Mouse (Mus musculus): Measurements from ENCODE around the gene Gm10778. TPM values are rescaled to one million over a fixed set of nuclear protein-coding genes. Genes with fewer than 3 reads are reported as not detected.
A peak's percentile ranks its signal among the peaks of the same experiment; 100 is the strongest.
"Not testable (repeated sequence)": the region's sequence is repeated elsewhere in the genome, so short reads cannot be mapped to it uniquely, and the experiment has no call there.

Gene Gm10778
- total RNA-seq (2014; fragmentation: Nextera tagmentation) (11.1 and 11.8 TPM in 2 replicates), total RNA-seq (2017) (6.0 and 7.9 TPM in 2 replicates), polyA plus RNA-seq (2012) (0.10 and 0.34 TPM in 2 replicates)

DNA sequence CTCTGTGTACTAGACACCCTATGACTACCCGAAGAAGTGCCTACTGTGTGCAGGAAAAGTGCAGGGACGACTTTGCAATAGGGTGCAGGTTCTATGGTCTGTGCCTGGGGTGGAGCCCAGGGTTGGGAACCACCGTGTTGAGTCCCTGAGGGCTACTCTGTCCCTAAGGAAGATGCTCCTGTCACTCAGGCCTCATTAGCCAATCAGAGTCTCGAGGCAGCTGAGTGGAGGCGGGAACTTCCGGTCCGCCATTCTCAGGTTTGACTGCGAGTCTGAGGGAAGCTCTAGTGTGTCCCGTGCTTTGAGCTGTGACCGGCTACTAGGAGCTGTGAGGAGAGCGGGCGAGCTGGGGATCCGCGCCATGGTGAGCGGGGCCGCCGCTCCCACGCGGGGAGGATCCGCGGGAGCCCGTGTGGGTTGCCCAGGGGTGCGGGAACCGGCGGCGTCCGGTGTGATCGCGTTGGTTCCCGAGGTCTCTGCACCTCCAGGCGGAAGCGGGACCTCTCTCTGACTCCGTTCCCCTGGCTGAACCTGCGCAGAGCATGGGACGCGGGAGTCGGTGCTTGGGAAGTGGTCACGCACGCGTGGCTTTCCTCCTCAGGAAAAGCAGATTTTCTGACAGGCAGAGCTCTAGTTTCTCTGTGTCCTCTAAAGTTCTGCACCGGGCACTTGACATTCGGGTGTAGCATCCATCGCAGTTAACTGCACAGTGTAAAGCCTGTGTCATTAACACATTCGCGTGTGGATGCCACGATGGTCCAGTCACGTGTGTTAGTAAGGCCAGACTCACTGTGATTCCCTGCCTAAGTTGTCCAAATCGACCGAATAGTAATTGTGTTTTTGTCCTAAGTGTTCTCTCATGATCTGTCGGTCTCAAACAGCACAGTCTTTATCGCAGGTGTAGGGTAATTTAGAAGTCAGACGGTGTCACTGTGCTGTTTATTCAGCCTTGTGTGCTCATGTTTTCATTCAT lies at the start of gene Gm10778:
Gene Gm10778 (plus strand): TSS at position 257 of the 973 bp plus-strand sequence.
- Histone ChIP-seq H3K4me1 (ENCODE audit: insufficient read depth, low read depth, low read length) (peaks cover 36% of the 10 kb centered on the region), H3K36me3 (replicated peaks) (peaks cover 56% of the 10 kb centered on the region), H3K4me3 (ENCODE audit: low read depth, low read length) (peak within 1 kb of the TSS; percentile 73)
- not testable (repeated sequence) for H3K27me3 ChIP-seq (ENCODE audit: insufficient read depth, low read length); H3K9me3 ChIP-seq (replicated peaks)
- DNase-seq (ENCODE audit: low spot score) (peak; percentile 89), ATAC-seq (ENCODE audit: extremely low read depth, insufficient number of reproducible peaks, low FRiP score, poor library complexity, severe bottlenecking) (peak; percentile 99)

DNA sequence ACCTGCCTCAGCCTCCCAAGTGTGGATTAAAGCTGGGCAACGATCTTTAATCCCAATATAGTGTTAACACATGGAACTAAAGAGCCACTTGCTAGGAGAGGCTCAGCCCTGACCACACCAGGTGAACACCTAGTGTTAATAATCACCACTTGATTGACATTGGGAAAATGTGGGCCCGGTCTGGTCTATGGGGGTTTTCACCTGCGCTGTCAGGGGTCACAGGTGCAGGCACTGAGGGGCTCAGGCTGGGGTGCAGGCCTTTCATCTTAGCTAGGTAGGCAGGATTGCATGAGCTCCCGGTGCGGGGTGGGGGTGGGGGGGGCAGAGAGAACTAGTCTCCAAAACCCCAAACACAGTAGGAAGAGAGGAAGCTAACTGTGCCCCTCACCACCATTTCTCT lies 49.2 kb upstream of the Gm10778 start:
- H3K36me3 ChIP-seq (replicated peaks), result no peaks in the 10 kb centered on the region
- ATAC-seq (ENCODE audit: extremely low read depth, insufficient number of reproducible peaks, low FRiP score, poor library complexity, severe bottlenecking) (no peak), DNase-seq (ENCODE audit: low spot score) (no peak)
- H3K4me1 ChIP-seq (ENCODE audit: insufficient read depth, low read depth, low read length), result peaks cover 75% of the 10 kb centered on the region
- peaks cover 31% of the 10 kb centered on the region for H3K27me3 ChIP-seq (ENCODE audit: insufficient read depth, low read length)
- no peak overlapping the region for H3K4me3 ChIP-seq (ENCODE audit: low read depth, low read length)
- no peaks in the 10 kb centered on the region for H3K9me3 ChIP-seq (replicated peaks)
- no peak for TF ChIP-seq POLR2AphosphoS5 (IDR thresholded peaks at IDR 0.05; ENCODE audit: insufficient replicate concordance, low read depth, low read length)
- no peak for TF ChIP-seq GATA2 (IDR thresholded peaks at IDR 0.05; ENCODE audit: borderline replicate concordance, low read depth, low read length)
- TF ChIP-seq TAL1 (conservative IDR thresholded peaks at IDR 0.05; ENCODE audit: low read depth, low read length), result no peak
- no peak for TF ChIP-seq CTCF (IDR thresholded peaks at IDR 0.05; ENCODE audit: low read depth, low read length)
- TF ChIP-seq GATA1 (IDR thresholded peaks at IDR 0.05; ENCODE audit: borderline replicate concordance, low read length), result no peak

DNA sequence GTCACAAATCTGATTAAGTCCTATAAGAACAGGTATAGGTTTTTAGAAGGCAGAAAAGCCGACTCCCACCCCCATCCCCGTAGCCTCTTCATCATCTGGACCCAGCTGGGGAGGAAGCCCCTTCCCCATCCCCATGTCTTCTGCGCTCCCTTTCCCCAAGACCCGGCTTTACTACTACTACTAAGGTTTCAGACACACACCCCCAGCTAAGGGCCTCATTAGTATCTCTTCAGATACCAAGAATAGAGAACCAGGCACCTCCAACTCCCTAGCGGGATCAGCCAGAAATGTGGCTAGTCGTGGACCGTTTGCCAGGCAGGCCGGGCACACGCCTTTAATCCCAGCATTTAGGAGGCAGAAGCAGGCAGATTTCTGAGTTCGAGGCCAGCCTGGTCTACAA lies 48.8 kb upstream of the Gm10778 start:
- Histone ChIP-seq H3K4me1 (ENCODE audit: insufficient read depth, low read depth, low read length) (peaks cover 80% of the 10 kb centered on the region), H3K4me3 (ENCODE audit: low read depth, low read length) (no peak overlapping the region; the same call in 1 of the 2 replicates), H3K9me3 (replicated peaks) (no peaks in the 10 kb centered on the region), H3K27me3 (ENCODE audit: insufficient read depth, low read length) (peaks cover 27% of the 10 kb centered on the region), H3K36me3 (replicated peaks) (no peaks in the 10 kb centered on the region)
- no peak for TF ChIP-seq GATA2 (IDR thresholded peaks at IDR 0.05; ENCODE audit: borderline replicate concordance, low read depth, low read length)
- TF ChIP-seq CTCF (IDR thresholded peaks at IDR 0.05; ENCODE audit: low read depth, low read length), result no peak
- TF ChIP-seq GATA1 (IDR thresholded peaks at IDR 0.05; ENCODE audit: borderline replicate concordance, low read length), result no peak
- no peak for TF ChIP-seq TAL1 (conservative IDR thresholded peaks at IDR 0.05; ENCODE audit: low read depth, low read length)
- no peak for DNase-seq (ENCODE audit: low spot score)
- ATAC-seq (ENCODE audit: extremely low read depth, insufficient number of reproducible peaks, low FRiP score, poor library complexity, severe bottlenecking), result no peak

DNA sequence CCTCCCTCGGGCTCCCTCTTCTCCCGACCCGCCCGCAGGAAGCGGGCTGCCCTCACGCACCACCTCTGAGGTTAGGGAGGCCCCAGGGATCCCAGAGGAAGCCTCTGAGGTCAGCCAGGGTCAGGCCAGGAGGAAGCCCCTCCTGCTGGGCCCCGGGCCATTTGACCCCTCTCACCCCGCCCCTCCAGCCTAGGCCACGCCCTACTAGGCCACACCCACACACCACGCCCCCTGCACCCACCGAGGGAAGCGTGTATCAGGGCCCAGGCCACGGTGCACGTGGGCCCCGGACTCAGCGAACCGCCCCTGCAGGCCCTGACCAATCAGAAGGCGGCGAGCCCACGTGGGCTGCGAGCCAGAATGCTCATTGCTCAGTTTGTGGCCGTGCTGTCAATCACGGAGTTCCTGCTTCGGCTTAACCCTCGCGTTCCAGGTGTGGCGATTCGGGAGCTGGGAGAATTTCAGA lies 48.1 kb upstream of the Gm10778 start, which contains the start of gene Tle6:
Gene Tle6 (minus strand): TSS at position 336 of the 466 bp plus-strand sequence.
- Histone ChIP-seq H3K4me1 (ENCODE audit: insufficient read depth, low read depth, low read length) (peaks cover 81% of the 10 kb centered on the region), H3K9me3 (replicated peaks) (no peaks in the 10 kb centered on the region), H3K27me3 (ENCODE audit: insufficient read depth, low read length) (peaks cover 20% of the 10 kb centered on the region), H3K4me3 (ENCODE audit: low read depth, low read length) (peak within 1 kb of the TSS; percentile 68), H3K36me3 (replicated peaks) (no peaks in the 10 kb centered on the region)
- TF ChIP-seq CTCF (IDR thresholded peaks at IDR 0.05; ENCODE audit: low read depth, low read length) (no peak), GATA2 (IDR thresholded peaks at IDR 0.05; ENCODE audit: borderline replicate concordance, low read depth, low read length) (no peak), TAL1 (conservative IDR thresholded peaks at IDR 0.05; ENCODE audit: low read depth, low read length) (no peak), GATA1 (IDR thresholded peaks at IDR 0.05; ENCODE audit: borderline replicate concordance, low read length) (no peak), POLR2AphosphoS5 (IDR thresholded peaks at IDR 0.05; ENCODE audit: insufficient replicate concordance, low read depth, low read length) (no peak)
- DNase-seq (ENCODE audit: low spot score), result peak; percentile 100
- peak; percentile 89 for ATAC-seq (ENCODE audit: extremely low read depth, insufficient number of reproducible peaks, low FRiP score, poor library complexity, severe bottlenecking)

DNA sequence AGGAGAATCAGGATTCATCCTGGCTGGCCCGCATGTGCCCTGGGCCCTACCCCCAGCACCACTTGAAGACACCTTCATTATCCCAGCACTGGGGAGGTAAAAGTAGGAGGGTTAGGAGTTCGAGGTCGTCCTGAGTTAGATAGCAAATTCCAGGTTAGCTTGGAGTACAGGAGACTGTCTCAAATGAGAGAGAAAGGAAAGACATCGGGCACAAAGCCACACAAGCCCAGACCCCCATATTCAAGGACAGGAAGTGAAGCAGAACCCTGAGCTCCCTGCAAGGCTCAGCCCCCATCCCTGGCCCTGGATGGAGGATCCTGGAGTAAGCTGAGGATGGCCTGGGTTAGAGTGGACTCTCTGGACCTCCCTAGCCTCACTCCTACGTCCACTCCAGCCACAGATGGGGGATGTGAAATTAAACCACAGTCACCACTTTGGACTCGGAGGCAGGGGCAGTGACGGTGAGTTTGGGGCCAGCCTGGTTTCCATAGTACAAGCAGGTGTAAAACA lies 47.4 kb upstream of the Gm10778 start:
- peaks cover 14% of the 10 kb centered on the region for H3K27me3 ChIP-seq (ENCODE audit: insufficient read depth, low read length)
- no peak for DNase-seq (ENCODE audit: low spot score)
- TF ChIP-seq POLR2AphosphoS5 (IDR thresholded peaks at IDR 0.05; ENCODE audit: insufficient replicate concordance, low read depth, low read length) (no peak), CTCF (IDR thresholded peaks at IDR 0.05; ENCODE audit: low read depth, low read length) (no peak), GATA2 (IDR thresholded peaks at IDR 0.05; ENCODE audit: borderline replicate concordance, low read depth, low read length) (no peak), TAL1 (conservative IDR thresholded peaks at IDR 0.05; ENCODE audit: low read depth, low read length) (no peak), GATA1 (IDR thresholded peaks at IDR 0.05; ENCODE audit: borderline replicate concordance, low read length) (no peak)
- peak overlapping the region; percentile 68 for H3K4me3 ChIP-seq (ENCODE audit: low read depth, low read length)
- peaks cover 80% of the 10 kb centered on the region for H3K4me1 ChIP-seq (ENCODE audit: insufficient read depth, low read depth, low read length)
- H3K9me3 ChIP-seq (replicated peaks), result no peaks in the 10 kb centered on the region
- ATAC-seq (ENCODE audit: extremely low read depth, insufficient number of reproducible peaks, low FRiP score, poor library complexity, severe bottlenecking), result no peak
- H3K36me3 ChIP-seq (replicated peaks), result no peaks in the 10 kb centered on the region

DNA sequence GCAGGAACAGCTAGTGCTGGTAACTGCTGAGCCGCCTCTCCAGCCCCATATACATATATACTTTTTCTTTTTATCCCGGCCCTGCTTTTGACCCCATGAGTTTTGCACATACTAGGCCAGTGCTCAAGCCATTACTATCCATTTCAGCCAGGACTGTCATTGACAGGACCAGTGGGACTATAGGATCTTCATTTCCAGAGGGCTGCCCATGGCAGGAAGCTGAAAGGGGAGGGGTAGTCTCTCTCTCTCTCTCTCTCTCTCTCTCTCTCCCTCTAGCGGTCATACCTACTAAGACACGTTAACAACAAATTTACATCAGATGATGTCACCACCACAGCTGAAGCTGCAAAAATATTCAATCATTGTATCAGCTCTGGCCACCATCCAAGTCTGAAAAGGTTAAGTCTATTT lies 46.1 kb upstream of the Gm10778 start:
- H3K27me3 ChIP-seq (ENCODE audit: insufficient read depth, low read length), result peaks cover 3% of the 10 kb centered on the region; the same call in 1 of the 2 replicates
- TF ChIP-seq POLR2AphosphoS5 (IDR thresholded peaks at IDR 0.05; ENCODE audit: insufficient replicate concordance, low read depth, low read length) (no peak), CTCF (IDR thresholded peaks at IDR 0.05; ENCODE audit: low read depth, low read length) (peak; percentile 41; the same call in 1 of the 2 replicates)
- H3K36me3 ChIP-seq (replicated peaks), result peaks cover 4% of the 10 kb centered on the region
- H3K9me3 ChIP-seq (replicated peaks), result no peaks in the 10 kb centered on the region
- DNase-seq (ENCODE audit: low spot score) (peak; percentile 48), ATAC-seq (ENCODE audit: extremely low read depth, insufficient number of reproducible peaks, low FRiP score, poor library complexity, severe bottlenecking) (no peak)
- H3K4me3 ChIP-seq (ENCODE audit: low read depth, low read length), result no peak overlapping the region
- peaks cover 77% of the 10 kb centered on the region for H3K4me1 ChIP-seq (ENCODE audit: insufficient read depth, low read depth, low read length)

Measured in G1E (cell line).